Mouse (Mus musculus) lung, embryonic 16.5 days (tissue): ENCODE results near the gene Prkaa1. TPM values are rescaled to one million over a fixed set of nuclear protein-coding genes. Genes with fewer than 3 reads are reported as not detected.

Source experiments
- ATAC-seq: fragments of 200-750 bp; cut with Nextera tagmentation; 2 replicates; pipeline ENCODE4 v1.8.0; 2017; ENCODE audit warnings: low read depth, mild to moderate bottlenecking, moderate library complexity
- H3K27ac ChIP-seq: fragments of 300-500 bp; sonication (generic); 2 replicates; pipeline ENCODE4 v1.5.1; 2014; ENCODE audit warnings: mild to moderate bottlenecking, control low read depth, low read length
- H3K27me3 ChIP-seq: fragments of 300-500 bp; sonication (generic); 2 replicates; pipeline ENCODE4 v1.6.1; 2014; ENCODE audit warnings: low read depth, low read length, mixed read lengths; ENCODE audit not compliant: control insufficient read depth, insufficient read depth
- H3K36me3 ChIP-seq: fragments of 300-500 bp; sonication (generic); 2 replicates; pipeline ENCODE4 v1.6.1; 2014; ENCODE audit warnings: low read length; ENCODE audit not compliant: control insufficient read depth, insufficient read depth
- H3K4me1 ChIP-seq: fragments of 300-500 bp; sonication (generic); replicated peaks from 2 replicates; pipeline ENCODE4 v1.6.1; 2014; ENCODE audit warnings: low read length, mixed read lengths; ENCODE audit not compliant: control insufficient read depth, insufficient read depth
- H3K4me2 ChIP-seq: fragments of 300-500 bp; sonication (generic); 2 replicates; pipeline ENCODE4 v1.6.1; 2014; ENCODE audit warnings: low read depth, low read length, control low read depth
- H3K4me3 ChIP-seq: fragments of 300-500 bp; sonication (generic); 2 replicates; pipeline ENCODE4 v1.5.1; 2014; ENCODE audit warnings: mild to moderate bottlenecking, low read length, control low read depth
- H3K9ac ChIP-seq: fragments of 300-500 bp; sonication (generic); 2 replicates; pipeline ENCODE4 v1.6.1; 2014; ENCODE audit warnings: low read length, control low read depth
- H3K9me3 ChIP-seq: fragments of 300-500 bp; sonication (generic); 2 replicates; pipeline ENCODE4 v1.6.1; 2016; ENCODE audit warnings: low read length; ENCODE audit not compliant: control insufficient read depth
- WGBS: fragments of 180-500 bp; shearing (Covaris S2); extraction: QIAGEN DNeasy Blood & Tissue Kit; methylation state at CpG from one replicate; pipeline ENCODE4 v1.1.7; 2014; 5-methylcytosine and 5-hydroxymethylcytosine counted together
- polyA plus RNA-seq: library from polyadenylated mRNA; unstranded; fragments of >200 nt; fragmentation: Nextera tagmentation; extraction: Ambion mirVana; gene quantifications from 2 replicates; pipeline ENCODE4 v1.2.1, GENCODE M21; 2015

Prkaa1 gene
- polyA plus RNA-seq, 1 experiment from 2014 or later = 21.0 TPM

DNA sequence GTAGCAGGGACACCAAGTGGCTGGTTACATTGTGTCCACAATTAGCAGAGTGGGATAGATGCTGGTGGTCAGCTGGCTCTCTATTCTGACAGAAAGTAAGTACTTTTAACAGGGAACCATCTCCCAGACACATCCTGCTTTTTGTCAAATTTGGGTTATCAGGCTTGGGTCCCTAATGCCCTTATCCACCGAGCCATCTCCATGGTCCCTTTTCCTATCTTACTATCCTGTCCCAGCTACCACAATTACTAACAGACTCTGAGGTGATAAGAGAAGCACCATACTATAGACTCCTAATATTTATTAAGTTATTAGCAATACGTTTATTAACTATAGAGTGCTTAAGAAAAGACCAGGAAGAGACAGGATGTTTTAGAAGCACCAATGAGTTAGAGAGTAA is 4.3 kb upstream of the Prkaa1 start:
- Histone ChIP-seq H3K4me3 (no peak overlapping the region), H3K9ac (no peak overlapping the region), H3K4me2 (no peak overlapping the region), H3K4me1 (peaks cover 2% of the 10 kb centered on the region), H3K27me3 (no peaks in the 10 kb centered on the region), H3K36me3 (no peaks in the 10 kb centered on the region), H3K9me3 (no peaks in the 10 kb centered on the region), H3K27ac (no peak overlapping the region)
- ATAC-seq = no peak
- WGBS = 80% methylated on average over 2 of the region's 2 CpGs

DNA sequence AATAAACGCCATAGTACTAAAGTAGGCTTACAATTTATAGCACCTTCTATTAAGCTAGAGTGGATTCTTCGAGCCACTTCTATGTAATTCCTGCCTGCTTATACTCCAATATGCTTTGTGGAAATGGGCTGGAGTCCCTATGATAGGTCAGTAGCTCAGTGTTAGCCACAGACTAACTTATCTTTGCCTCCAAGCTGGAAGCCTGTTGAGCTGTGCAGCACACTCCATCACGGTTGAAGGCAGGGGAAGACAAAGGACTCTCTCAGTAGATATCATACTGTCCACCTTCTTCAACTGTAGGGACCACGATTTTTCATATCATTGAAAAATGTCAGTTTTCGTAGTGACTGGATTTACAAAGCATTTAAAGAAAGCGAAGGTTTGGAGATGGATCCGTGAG is 3.8 kb upstream of the Prkaa1 start:
- Histone ChIP-seq H3K4me2 (no peak overlapping the region), H3K36me3 (no peaks in the 10 kb centered on the region), H3K4me3 (no peak overlapping the region), H3K27ac (no peak overlapping the region), H3K27me3 (no peaks in the 10 kb centered on the region), H3K9ac (no peak overlapping the region), H3K9me3 (no peaks in the 10 kb centered on the region), H3K4me1 (peaks cover 7% of the 10 kb centered on the region)
- 79% methylated on average over 7 of the region's 7 CpGs for WGBS
- no peak for ATAC-seq

DNA sequence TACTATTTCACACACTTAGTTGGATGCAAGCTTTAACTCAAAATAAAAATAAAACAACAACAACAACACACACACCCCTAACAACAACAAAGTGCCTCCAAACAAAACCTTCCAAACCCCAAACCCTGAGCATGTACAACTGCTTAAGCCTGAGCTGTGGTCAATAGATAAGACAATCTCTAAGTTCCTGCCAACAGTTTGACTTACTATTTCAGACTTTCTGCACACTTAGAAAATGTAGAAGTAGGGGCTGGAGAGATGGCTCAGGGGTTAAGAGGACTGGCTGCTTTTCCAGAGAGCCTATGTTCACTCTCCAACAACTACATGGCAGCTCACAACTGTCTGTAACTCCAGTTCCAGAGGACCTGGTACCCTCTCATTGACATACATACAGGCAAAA is 3.3 kb upstream of the Prkaa1 start:
- H3K4me1 ChIP-seq = peaks cover 12% of the 10 kb centered on the region
- H3K27me3 ChIP-seq = no peaks in the 10 kb centered on the region
- no peak for ATAC-seq
- no peak overlapping the region for H3K4me2 ChIP-seq
- H3K36me3 ChIP-seq = no peaks in the 10 kb centered on the region
- no peak overlapping the region for H3K9ac ChIP-seq
- H3K4me3 ChIP-seq = no peak overlapping the region
- H3K9me3 ChIP-seq = no peaks in the 10 kb centered on the region
- H3K27ac ChIP-seq = no peak overlapping the region

DNA sequence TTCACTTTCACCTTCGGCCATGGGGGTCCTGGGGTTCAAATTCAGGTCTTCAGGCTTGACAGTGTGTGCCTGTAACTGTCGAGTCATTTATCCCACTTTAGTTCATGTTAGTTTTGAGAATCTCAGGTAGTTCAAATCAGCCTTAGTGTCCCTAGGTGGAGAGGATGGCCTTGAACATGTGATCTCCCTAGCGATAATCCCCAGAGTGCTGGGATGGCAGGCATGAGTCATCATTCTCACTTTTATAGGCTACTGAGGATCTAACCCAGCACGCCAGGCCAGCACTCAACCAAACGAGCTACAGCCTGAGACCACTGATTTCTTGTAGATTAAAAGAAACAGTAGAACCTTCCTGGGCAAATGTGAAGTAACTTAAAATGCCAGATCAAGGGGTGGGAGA is 1.6 kb upstream of the Prkaa1 start:
- no peak overlapping the region for H3K27ac ChIP-seq
- no peak overlapping the region for H3K4me3 ChIP-seq
- no peaks in the 10 kb centered on the region for H3K36me3 ChIP-seq
- no peak overlapping the region for H3K9ac ChIP-seq
- WGBS = 54% methylated on average over 5 of the region's 5 CpGs
- no peaks in the 10 kb centered on the region for H3K27me3 ChIP-seq
- peaks cover 13% of the 10 kb centered on the region for H3K4me1 ChIP-seq
- ATAC-seq = no peak
- no peak overlapping the region for H3K4me2 ChIP-seq
- H3K9me3 ChIP-seq = no peaks in the 10 kb centered on the region

DNA sequence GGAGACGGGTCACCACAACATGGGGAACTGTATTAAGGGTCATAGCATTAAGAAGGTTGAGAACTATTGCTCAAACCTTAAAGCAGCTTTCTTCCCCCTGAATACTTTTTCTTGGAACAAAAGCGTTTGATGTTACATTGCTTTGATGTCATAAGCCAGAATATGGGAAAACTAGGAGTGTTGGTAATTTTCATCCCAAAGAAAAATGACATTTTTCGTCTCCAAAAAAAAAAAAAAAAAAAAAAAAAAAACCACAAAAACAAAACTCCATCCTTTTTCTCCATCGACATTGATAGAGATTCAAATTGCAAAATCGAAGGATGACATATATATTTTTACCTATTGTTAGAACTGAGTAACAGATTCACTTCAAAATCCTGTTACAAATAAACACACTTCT is 947 bp upstream of the Prkaa1 start:
- no peak for ATAC-seq
- H3K4me3 ChIP-seq = no peak overlapping the region
- no peaks in the 10 kb centered on the region for H3K36me3 ChIP-seq
- H3K9me3 ChIP-seq = no peaks in the 10 kb centered on the region
- no peak overlapping the region for H3K9ac ChIP-seq
- H3K27me3 ChIP-seq = no peaks in the 10 kb centered on the region
- no peak overlapping the region for H3K27ac ChIP-seq
- 64% methylated on average over 5 of the region's 5 CpGs for WGBS
- H3K4me2 ChIP-seq = no peak overlapping the region
- H3K4me1 ChIP-seq = peaks cover 13% of the 10 kb centered on the region

DNA sequence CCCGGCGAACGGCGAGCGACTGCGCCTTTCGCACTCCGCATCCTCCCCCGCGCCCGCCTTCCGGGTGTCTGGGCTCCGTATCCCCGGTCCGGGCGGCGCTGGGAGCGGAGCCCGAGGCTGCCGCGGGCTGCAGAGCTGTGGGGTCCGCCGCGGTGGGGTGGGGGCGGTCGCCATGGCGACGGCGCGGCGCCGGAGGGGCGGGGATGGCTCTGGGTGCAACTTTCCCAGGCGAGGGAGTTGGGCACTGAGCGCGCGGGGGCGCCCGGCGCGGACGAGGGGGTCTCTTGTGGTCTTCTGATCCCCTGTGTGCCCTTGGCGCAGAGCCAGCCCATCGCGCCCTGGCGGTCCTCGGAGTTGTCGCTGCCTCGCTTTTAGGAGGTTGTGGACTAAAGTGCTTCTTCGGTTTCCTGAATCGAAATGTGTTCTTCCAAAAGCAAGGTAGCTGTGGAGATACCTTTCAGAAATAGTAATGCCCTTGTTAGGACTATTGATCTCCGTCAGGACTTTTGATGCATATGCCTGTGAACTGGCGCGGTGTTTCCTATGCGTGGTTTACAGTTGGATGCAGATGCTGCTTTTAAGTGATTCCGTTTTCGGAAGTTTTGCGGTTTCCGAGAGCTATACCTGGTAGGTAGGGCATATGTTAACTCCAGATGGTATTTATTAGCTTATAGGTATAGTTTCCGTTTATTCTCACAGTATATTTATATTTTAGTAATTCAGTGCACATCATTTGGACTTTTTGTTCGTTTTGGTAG is 539 bp downstream of the Prkaa1 start:
- Histone ChIP-seq H3K27me3 (no peaks in the 10 kb centered on the region), H3K9ac (peak overlapping the region; percentile 91), H3K4me1 (peaks cover 11% of the 10 kb centered on the region), H3K36me3 (no peaks in the 10 kb centered on the region), H3K4me3 (peak overlapping the region; percentile 94), H3K9me3 (no peaks in the 10 kb centered on the region), H3K4me2 (peak overlapping the region; percentile 71), H3K27ac (peak overlapping the region; percentile 89)
- 1% methylated on average over 58 of the region's 61 CpGs for WGBS
- ATAC-seq = peak; percentile 88

DNA sequence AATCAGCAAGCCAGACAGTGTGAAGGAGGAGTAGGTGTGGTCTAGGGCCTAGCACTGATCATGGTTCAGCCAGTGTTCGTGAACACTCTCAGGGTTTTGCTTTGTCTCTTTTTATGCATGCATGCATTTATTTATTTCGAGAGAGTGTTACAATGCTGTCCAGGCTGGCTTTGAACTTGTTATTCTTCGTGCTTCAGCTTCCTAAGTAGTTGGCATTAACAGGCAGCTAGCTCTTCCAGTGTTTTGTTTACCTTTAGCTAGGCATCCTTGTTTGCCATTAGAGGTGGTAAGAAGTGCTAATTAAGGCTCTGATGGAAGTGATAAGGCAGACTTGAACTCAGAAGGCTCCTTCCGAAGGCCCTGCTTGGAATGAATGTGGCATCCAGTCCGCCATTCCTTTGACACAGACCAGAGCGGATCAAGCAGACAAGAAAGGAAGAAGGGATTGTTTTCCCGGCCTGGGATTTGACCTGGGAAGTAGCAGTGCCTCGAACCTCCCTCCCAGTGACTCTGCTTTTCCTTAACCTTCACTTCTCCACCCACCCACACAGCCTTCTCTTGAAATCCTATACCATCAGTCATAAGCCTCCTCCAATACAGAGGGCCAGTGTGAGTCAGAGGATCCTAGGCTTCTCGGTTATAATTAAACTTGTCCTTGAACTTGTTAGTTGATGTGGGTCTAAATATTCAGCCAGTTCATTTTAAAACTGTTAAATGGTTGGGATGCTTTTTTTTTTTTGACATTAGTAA is 1.7 kb downstream of the Prkaa1 start:
- WGBS = 41% methylated on average over 9 of the region's 9 CpGs
- peaks cover 11% of the 10 kb centered on the region for H3K4me1 ChIP-seq
- peak overlapping the region; percentile 20 for H3K4me3 ChIP-seq
- H3K4me2 ChIP-seq = peak overlapping the region; percentile 71
- ATAC-seq = no peak
- no peak overlapping the region for H3K27ac ChIP-seq
- no peaks in the 10 kb centered on the region for H3K9me3 ChIP-seq
- no peaks in the 10 kb centered on the region for H3K27me3 ChIP-seq
- no peaks in the 10 kb centered on the region for H3K36me3 ChIP-seq
- peak overlapping the region; percentile 43; the same call in 1 of the 2 replicates for H3K9ac ChIP-seq

DNA sequence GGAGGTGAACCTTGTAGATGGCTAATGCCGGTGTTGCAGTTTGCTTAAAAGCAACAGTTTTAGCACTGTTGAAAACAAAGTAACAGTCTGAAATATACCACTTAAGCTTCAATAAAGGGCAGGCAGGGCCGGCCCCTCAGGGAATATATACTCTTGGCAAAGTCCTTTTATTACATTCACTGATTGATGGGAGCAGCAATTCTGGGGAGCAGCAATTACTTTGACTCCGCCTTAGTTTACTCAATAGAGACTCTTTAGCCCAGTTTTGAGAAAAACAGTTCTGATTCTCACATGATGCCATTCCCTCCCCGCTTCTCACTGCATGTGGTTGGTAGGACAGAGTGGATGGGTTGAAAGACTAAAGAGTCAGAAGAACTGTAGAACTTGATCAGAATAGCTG is 5.5 kb downstream of the Prkaa1 start:
- Histone ChIP-seq H3K36me3 (no peaks in the 10 kb centered on the region), H3K27ac (no peak overlapping the region), H3K27me3 (no peaks in the 10 kb centered on the region), H3K9me3 (no peaks in the 10 kb centered on the region), H3K4me2 (no peak overlapping the region), H3K4me1 (peaks cover 11% of the 10 kb centered on the region), H3K4me3 (no peak overlapping the region), H3K9ac (no peak overlapping the region)
- WGBS = 82% methylated on average over 4 of the region's 4 CpGs
- no peak for ATAC-seq

DNA sequence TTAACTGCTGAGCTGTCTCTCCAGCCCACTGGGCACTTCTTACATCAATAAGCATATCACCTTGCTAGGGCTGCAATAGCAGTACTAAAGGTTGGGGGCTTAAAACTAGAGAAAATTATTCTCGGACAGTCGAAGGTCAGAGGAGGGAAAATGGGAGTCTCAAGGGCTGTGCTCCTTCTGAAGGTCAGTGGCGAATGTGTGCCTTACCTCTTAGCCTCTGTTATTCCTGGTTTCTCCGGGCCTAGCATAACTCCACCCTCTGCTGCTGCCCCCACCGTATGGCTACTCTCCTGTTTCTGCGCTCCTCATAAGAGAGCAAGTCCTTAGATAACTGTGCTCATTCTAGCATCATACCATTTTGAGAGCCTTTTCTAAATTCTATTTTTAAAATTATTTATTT is 8.5 kb downstream of the Prkaa1 start:
- no peaks in the 10 kb centered on the region for H3K36me3 ChIP-seq
- H3K4me1 ChIP-seq = peaks cover 7% of the 10 kb centered on the region; the same call in 1 of the 2 replicates
- 92% methylated on average over 6 of the region's 6 CpGs for WGBS
- H3K9ac ChIP-seq = no peak overlapping the region
- H3K9me3 ChIP-seq = no peaks in the 10 kb centered on the region
- no peak for ATAC-seq
- no peaks in the 10 kb centered on the region for H3K27me3 ChIP-seq
- no peak overlapping the region for H3K4me2 ChIP-seq
- H3K27ac ChIP-seq = no peak overlapping the region
- H3K4me3 ChIP-seq = no peak overlapping the region
